Mouse (Mus musculus) ES-E14 (cell line): ENCODE results near the gene Ckm.

Source experiments
- HCFC1 ChIP-seq: IDR thresholded peaks from 2 replicates; pipeline ENCODE4 v1.6.1; 2012; ENCODE audit warnings: low read length, inconsistent platforms, borderline replicate concordance; ENCODE audit not compliant: insufficient read depth
- MAFK ChIP-seq: IDR thresholded peaks from 2 replicates; pipeline ENCODE4 v1.6.1; 2014; ENCODE audit warnings: mild to moderate bottlenecking, low read depth, low read length, inconsistent platforms; ENCODE audit not compliant: insufficient read depth
- ZC3H11A ChIP-seq: IDR thresholded peaks from 2 replicates; pipeline ENCODE4 v1.6.1; 2012; ENCODE audit warnings: low read depth, mild to moderate bottlenecking, inconsistent platforms, low read length, borderline replicate concordance
- ZNF384 ChIP-seq: IDR thresholded peaks from 2 replicates; pipeline ENCODE4 v1.6.1; 2012; ENCODE audit warnings: low read depth, low read length, inconsistent platforms

GRCm38 (mm10) chr7:19470308-19470707 lies 65.7 kb downstream of the Ckm start:
- no peak for TF ChIP-seq ZNF384
- TF ChIP-seq HCFC1 = no peak
- no peak for TF ChIP-seq MAFK
- no peak for TF ChIP-seq ZC3H11A
